Mouse (Mus musculus): ENCODE measurements around the gene Mif4gd. TPM values are rescaled to one million over a fixed set of nuclear protein-coding genes. Genes with fewer than 3 reads are reported as not detected.

Gene Mif4gd
- total RNA-seq, 2 experiments from 2014 or later = 35.7 to 42.9 TPM

- DNase-seq = no peak
- intact Hi-C loops (cut with DNase I; ENCODE audit: low total_unique reads) = no loop called here
These were observed 24.2 kb upstream of the Mif4gd start for GRCm38 (mm10) chr11:115636960-115637359.

GRCm38 (mm10) chr11:115635484-115635883 lies 22.7 kb upstream of the Mif4gd start:
- DNase-seq = no peak
- intact Hi-C loops (cut with DNase I; ENCODE audit: low total_unique reads) = no loop called here

- DNase-seq = no peak
- intact Hi-C loops (cut with DNase I; ENCODE audit: low total_unique reads) = no loop called here
These were observed 22.3 kb upstream of the Mif4gd start for GRCm38 (mm10) chr11:115635041-115635440.

GRCm38 (mm10) chr11:115634109-115634508 lies 21.3 kb upstream of the Mif4gd start:
- intact Hi-C loops (cut with DNase I; ENCODE audit: low total_unique reads) = no loop called here
- no peak for DNase-seq

GRCm38 (mm10) chr11:115632862-115633261 lies 20.1 kb upstream of the Mif4gd start:
- intact Hi-C loops (cut with DNase I; ENCODE audit: low total_unique reads) = no loop called here
- DNase-seq = no peak

GRCm38 (mm10) chr11:115632247-115632646 lies 19.5 kb upstream of the Mif4gd start:
- no peak for DNase-seq
- intact Hi-C loops (cut with DNase I; ENCODE audit: low total_unique reads) = no loop called here

GRCm38 (mm10) chr11:115631505-115631890 lies 18.7 kb upstream of the Mif4gd start:
- intact Hi-C loops (cut with DNase I; ENCODE audit: low total_unique reads) = no loop called here
- DNase-seq = no peak

- intact Hi-C loops (cut with DNase I; ENCODE audit: low total_unique reads) = no loop called here
- no peak for DNase-seq
These were observed 18.0 kb upstream of the Mif4gd start for GRCm38 (mm10) chr11:115630532-115631504.

GRCm38 (mm10) chr11:115629734-115630531 lies 17.2 kb upstream of the Mif4gd start:
- intact Hi-C loops (cut with DNase I; ENCODE audit: low total_unique reads) = no loop called here

GRCm38 (mm10) chr11:115628465-115629101 lies 15.8 kb upstream of the Mif4gd start:
- intact Hi-C loops (cut with DNase I; ENCODE audit: low total_unique reads) = no loop called here
- no peak for DNase-seq

More at GRCm38 (mm10) chr11:115629734-115630531, 17.2 kb upstream of the Mif4gd start:
- no peak for DNase-seq

- intact Hi-C loops (cut with DNase I; ENCODE audit: low total_unique reads) = no loop called here
- peak; percentile 99 for DNase-seq
These were observed 15.1 kb upstream of the Mif4gd start, which contains the start of gene Slc25a19 for GRCm38 (mm10) chr11:115627705-115628464. Slc25a19 (minus strand) TSS chr11:115628295.

GRCm38 (mm10) chr11:115626824-115627616 lies 14.3 kb upstream of the Mif4gd start:
- intact Hi-C loops (cut with DNase I; ENCODE audit: low total_unique reads) = no loop called here
- no peak for DNase-seq

GRCm38 (mm10) chr11:115625877-115626276 lies 13.1 kb upstream of the Mif4gd start:
- DNase-seq = peak; percentile 58
- intact Hi-C loops (cut with DNase I; ENCODE audit: low total_unique reads) = no loop called here

- no peak for DNase-seq
- intact Hi-C loops (cut with DNase I; ENCODE audit: low total_unique reads) = no loop called here
These were observed 10.8 kb upstream of the Mif4gd start for GRCm38 (mm10) chr11:115623487-115624070.

GRCm38 (mm10) chr11:115619949-115620348 lies 7.2 kb upstream of the Mif4gd start:
- DNase-seq = no peak
- intact Hi-C loops (cut with DNase I; ENCODE audit: low total_unique reads) = no loop called here

- intact Hi-C loops (cut with DNase I; ENCODE audit: low total_unique reads) = no loop called here
- DNase-seq = no peak
These were observed 6.2 kb upstream of the Mif4gd start for GRCm38 (mm10) chr11:115618732-115619516.

- DNase-seq = no peak
- intact Hi-C loops (cut with DNase I; ENCODE audit: low total_unique reads) = no loop called here
These were observed 5.2 kb upstream of the Mif4gd start for GRCm38 (mm10) chr11:115618001-115618400.

Data from gastrocnemius, postnatal 14 days (tissue).